Mouse (Mus musculus) lung, postnatal 0 days (tissue): Measurements from ENCODE around the gene Csrp1.

Experiments used
- CTCF ChIP-seq: IDR thresholded peaks from 2 replicates; pipeline ENCODE4 v1.5.1; 2016; ENCODE audit warnings: antibody characterized with exemption, mild to moderate bottlenecking
- EP300 ChIP-seq: IDR thresholded peaks from 2 replicates; pipeline ENCODE4 v1.6.1; 2016; ENCODE audit warnings: antibody characterized with exemption, mild to moderate bottlenecking, control low read depth

DNA sequence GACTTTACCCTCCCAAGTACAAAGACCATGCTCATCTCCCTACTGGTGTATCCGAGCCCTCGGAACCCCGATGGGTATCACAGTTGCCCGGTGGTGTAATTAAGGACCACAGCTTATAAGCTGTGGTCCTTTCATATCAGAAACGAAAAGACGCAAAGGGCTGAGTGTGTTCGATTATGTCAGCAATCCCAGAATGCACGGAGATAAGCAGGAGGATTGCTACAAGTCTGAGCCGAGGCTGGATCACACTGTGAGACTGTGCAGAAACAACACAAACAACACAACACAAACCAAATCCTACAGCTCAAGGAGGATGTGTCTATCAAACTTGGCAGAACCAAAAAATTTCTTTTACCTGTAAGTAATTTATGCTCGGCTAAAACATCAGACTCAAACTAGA lies 43.6 kb upstream of the Csrp1 start:
- TF ChIP-seq CTCF (no peak), EP300 (no peak)
